ENCODE assay signal across 37 mouse cellular contexts in genomic region chr13:24822663-24823343, GRCm38 (mm10). TPM values are rescaled to one million over a fixed set of nuclear protein-coding genes. Genes with fewer than 3 reads are reported as not detected.
DNase-seq lines count a peak whose midpoint lies in the region; ATAC-seq and TF ChIP-seq lines count a peak whose summit lies in the region.
"Had no signal": no experiment of that assay in that cellular context is flagged by ENCODE, and none has a peak within 500 bp of the region (broad histone marks: within the 10 kb centered on the region; RNA-seq: fewer than 3 reads in every experiment).

No protein-coding gene starts in this region.

- ATAC-seq in forebrain, embryonic 12.5 days (ENCODE audit: low FRiP score): no peak
- ATAC-seq in erythroblast, adult 5-6 weeks (replicated peaks; ENCODE audit: low FRiP score, poor library complexity, severe bottlenecking): no peak
- ATAC-seq: forebrain, embryonic 14.5 days; hindbrain, postnatal 0 days; intestine, embryonic 15.5 days; Patski had no signal

- 76% methylated on average over 16 of the region's 16 CpGs for WGBS in lung, adult 2 months
- WGBS in forebrain, embryonic 12.5 days: 93% methylated on average over 16 of the region's 16 CpGs

- DNase-seq in adrenal gland, postnatal 14 days: peak; percentile 19
- no peak for DNase-seq in adrenal gland, postnatal 4 days (ENCODE audit: low spot score in 2 of 2)
- DNase-seq in testis, postnatal 10 days (ENCODE audit: low spot score): no peak
- peak; percentile 50 to 66 for DNase-seq in layer of hippocampus, adult 8-10 months (ENCODE audit: low spot score in 2 of 2)
- no peak for DNase-seq in lung, adult 2 months
- DNase-seq: adrenal gland, postnatal 25 days; cerebellum, adult 9-10 months; embryo, embryonic 11 days; gastrocnemius, adult 2 months; gastrocnemius, postnatal 36 days; kidney, adult 2 months; kidney, postnatal 4 days; liver; lung, embryonic 14.5 days; lung, postnatal 36 days; right cerebral cortex, adult 18-20 months; spleen, adult 18-20 months; thymus, postnatal 4 days had no signal

- no peaks in the 10 kb centered on the region for H3K36me3 ChIP-seq in testis, adult 2 months (ENCODE audit: control insufficient read depth, insufficient read depth, low read length)
- 0 out of 2 replicates have a peak, but pooled peaks cover 8% of the 10 kb centered on the region for H3K36me3 ChIP-seq in forebrain, embryonic 12.5 days (replicated peaks)
- H3K36me3 ChIP-seq: intestine, embryonic 15.5 days; neural tube, embryonic 12.5 days had no signal

- H3K27me3 ChIP-seq in testis, adult 2 months (ENCODE audit: control insufficient read depth, insufficient read depth, low read length): no peaks in the 10 kb centered on the region
- H3K27me3 ChIP-seq in forebrain, embryonic 12.5 days: no peaks in the 10 kb centered on the region
- H3K27me3 ChIP-seq: embryonic facial prominence, embryonic 12.5 days; heart, embryonic 15.5 days; intestine, embryonic 15.5 days; neural tube, embryonic 12.5 days; Patski had no signal

- no peaks in the 10 kb centered on the region for H3K9me3 ChIP-seq in forebrain, embryonic 12.5 days
- H3K9me3 ChIP-seq: embryonic facial prominence, embryonic 12.5 days; G1E; heart, embryonic 15.5 days; intestine, embryonic 15.5 days; neural tube, embryonic 12.5 days had no signal

- no peak for TF ChIP-seq POLR2A in testis, adult 2 months (IDR thresholded peaks at IDR 0.05; ENCODE audit: control insufficient read depth, low read depth, low read length)
- no peak for TF ChIP-seq POLR2A in lung, adult 2 months (IDR thresholded peaks at IDR 0.05; ENCODE audit: borderline replicate concordance, extremely low read depth, low read depth, low read length)

- no peak overlapping the region for H3K4me2 ChIP-seq in forebrain, embryonic 12.5 days
- H3K4me2 ChIP-seq: embryonic facial prominence, embryonic 12.5 days; heart, embryonic 15.5 days; intestine, embryonic 15.5 days; lung, embryonic 14.5 days; midbrain, embryonic 11.5 days; neural tube, embryonic 12.5 days had no signal

- H3K27ac ChIP-seq in testis, adult 2 months (ENCODE audit: control insufficient read depth, insufficient read depth, low read depth, low read length): 0 out of 2 replicates have a peak overlapping the region, but pooled peaks have one; percentile 36
- no peak overlapping the region for H3K27ac ChIP-seq in forebrain, embryonic 12.5 days
- H3K27ac ChIP-seq: embryonic facial prominence, embryonic 12.5 days; gastrocnemius, adult 2 months; heart, embryonic 15.5 days; hindbrain, postnatal 0 days; intestine, embryonic 15.5 days; kidney, postnatal 0 days; liver, embryonic 14.5 days; neural tube, embryonic 12.5 days had no signal

- H3K4me3 ChIP-seq in testis, adult 2 months (ENCODE audit: control insufficient read depth, low read depth, low read length): no peak overlapping the region
- no peak overlapping the region for H3K4me3 ChIP-seq in lung, adult 2 months (replicated peaks; ENCODE audit: extremely low read depth, low read depth, low read length)
- no peak overlapping the region for H3K4me3 ChIP-seq in forebrain, embryonic 12.5 days (replicated peaks)
- H3K4me3 ChIP-seq: embryonic facial prominence, embryonic 12.5 days; erythroblast, embryonic 14.5 days; gastrocnemius, adult 2 months; heart, embryonic 15.5 days; intestine, embryonic 15.5 days; myocyte; neural tube, embryonic 12.5 days had no signal

- no peaks in the 10 kb centered on the region for H3K4me1 ChIP-seq in testis, adult 2 months (ENCODE audit: control insufficient read depth, insufficient read depth, low read length)
- H3K4me1 ChIP-seq in lung, adult 2 months (ENCODE audit: control insufficient read depth, insufficient read depth, low read length): peaks cover 4% of the 10 kb centered on the region; the same call in 1 of the 2 replicates
- no peaks in the 10 kb centered on the region for H3K4me1 ChIP-seq in forebrain, embryonic 12.5 days
- H3K4me1 ChIP-seq: embryonic facial prominence, embryonic 12.5 days; intestine, embryonic 15.5 days; neural tube, embryonic 12.5 days had no signal

- H3K9ac ChIP-seq in forebrain, embryonic 12.5 days: no peak overlapping the region
- H3K9ac ChIP-seq: embryonic facial prominence, embryonic 12.5 days; heart, embryonic 15.5 days; intestine, embryonic 15.5 days; liver, embryonic 14.5 days; lung, embryonic 14.5 days; neural tube, embryonic 12.5 days had no signal

- no peak for TF ChIP-seq CTCF in testis, adult 2 months (IDR thresholded peaks at IDR 0.05; ENCODE audit: control insufficient read depth, insufficient read depth, insufficient replicate concordance, low read depth, low read length)
- no peak for TF ChIP-seq CTCF in lung, adult 2 months (IDR thresholded peaks at IDR 0.05; ENCODE audit: insufficient read depth, low read length)

RNA-seq across cellular contexts. Expression of gene Acot13, which starts 8.5 kb away (rescaled TPM):
- 135 and 157 TPM in 2 replicates for total RNA-seq in adrenal gland, postnatal 14 days (2021)
- total RNA-seq in adrenal gland, postnatal 4 days (2021): 10 to 100 TPM; 49.6 to 58.0 TPM
- polyA plus RNA-seq in testis, adult 2 months (2012; rRNA removed): 8.4 and 10.2 TPM in 2 replicates
- 100 to 1,000 TPM in 2 of 4 experiments, 10 to 100 TPM in 2; 95.6 to 108 (median 98.4) TPM for total RNA-seq in layer of hippocampus, adult 8-10 months (2022)
- polyA plus RNA-seq in lung, adult 2 months (2012; rRNA removed): 32.3 and 32.6 TPM in 2 replicates
- 57.4 and 57.8 TPM in 2 replicates for polyA plus RNA-seq in forebrain, embryonic 12.5 days (2016; fragmentation: Nextera tagmentation; extraction: Ambion mirVana)
- total RNA-seq in erythroblast, adult 5-6 weeks (2015; ENCODE audit: low replicate concordance): 27.8 and 32.5 TPM in 2 replicates
- total RNA-seq in erythroblast, adult 5-6 weeks (2017; ENCODE audit: low replicate concordance): 12.4 and 17.3 TPM in 2 replicates

RNA-seq across cellular contexts. Expression of gene Tdp2, which starts 8.7 kb away (rescaled TPM):
- 24.3 and 26.0 TPM in 2 replicates for total RNA-seq in adrenal gland, postnatal 14 days (2021)
- total RNA-seq in adrenal gland, postnatal 4 days (2021): 10 to 100 TPM; 39.4 to 40.7 TPM
- polyA plus RNA-seq in testis, adult 2 months (2012; rRNA removed): 16.3 and 21.0 TPM in 2 replicates
- 10 to 100 TPM; 24.3 to 29.5 (median 25.4) TPM for total RNA-seq in layer of hippocampus, adult 8-10 months (2022)
- polyA plus RNA-seq in lung, adult 2 months (2012; rRNA removed): 8.9 and 12.7 TPM in 2 replicates
- 70.3 and 75.0 TPM in 2 replicates for polyA plus RNA-seq in forebrain, embryonic 12.5 days (2016; fragmentation: Nextera tagmentation; extraction: Ambion mirVana)
- 16.3 and 25.7 TPM in 2 replicates for total RNA-seq in erythroblast, adult 5-6 weeks (2015; ENCODE audit: low replicate concordance)
- 16.3 and 17.6 TPM in 2 replicates for total RNA-seq in erythroblast, adult 5-6 weeks (2017; ENCODE audit: low replicate concordance)

RNA-seq across cellular contexts. Expression of gene BC005537, which starts 21.3 kb away (rescaled TPM):
- 168 and 171 TPM in 2 replicates for total RNA-seq in adrenal gland, postnatal 14 days (2021)
- 100 to 1,000 TPM; 169 to 181 TPM for total RNA-seq in adrenal gland, postnatal 4 days (2021)
- polyA plus RNA-seq in testis, adult 2 months (2012; rRNA removed): 51.9 and 60.0 TPM in 2 replicates
- total RNA-seq in layer of hippocampus, adult 8-10 months (2022): 100 to 1,000 TPM; 137 to 156 (median 148) TPM
- 27.0 and 34.5 TPM in 2 replicates for polyA plus RNA-seq in lung, adult 2 months (2012; rRNA removed)
- polyA plus RNA-seq in forebrain, embryonic 12.5 days (2016; fragmentation: Nextera tagmentation; extraction: Ambion mirVana): 20.9 and 22.3 TPM in 2 replicates
- total RNA-seq in erythroblast, adult 5-6 weeks (2015; ENCODE audit: low replicate concordance): 110 and 132 TPM in 2 replicates
- 106 and 118 TPM in 2 replicates for total RNA-seq in erythroblast, adult 5-6 weeks (2017; ENCODE audit: low replicate concordance)

RNA-seq across cellular contexts. Expression of gene D130043K22Rik, which starts 22.1 kb away (rescaled TPM):
- total RNA-seq in adrenal gland, postnatal 14 days (2021): 0.83 and 1.3 TPM in 2 replicates
- 1 to 10 TPM; 1.0 to 1.6 TPM for total RNA-seq in adrenal gland, postnatal 4 days (2021)
- polyA plus RNA-seq in testis, adult 2 months (2012; rRNA removed): 1.5 and 1.6 TPM in 2 replicates
- 10 to 100 TPM; 21.6 to 29.6 (median 26.5) TPM for total RNA-seq in layer of hippocampus, adult 8-10 months (2022)
- polyA plus RNA-seq in lung, adult 2 months (2012; rRNA removed): 0.71 and 0.86 TPM in 2 replicates
- polyA plus RNA-seq in forebrain, embryonic 12.5 days (2016; fragmentation: Nextera tagmentation; extraction: Ambion mirVana): 1.1 and 1.6 TPM in 2 replicates
- total RNA-seq in erythroblast, adult 5-6 weeks (2015; ENCODE audit: low replicate concordance): 0.21 TPM in 1 of 2 replicates, not detected in the other
- 0.14 and 0.34 TPM in 2 replicates for total RNA-seq in erythroblast, adult 5-6 weeks (2017; ENCODE audit: low replicate concordance)
- total RNA-seq: gastrocnemius, adult 2 months; gastrocnemius, postnatal 36 days; heart, adult 8-10 months; heart, postnatal 25 days; megakaryocyte, adult 5-6 weeks had no signal
- polyA plus RNA-seq: erythroblast, embryonic 14.5 days; G1E; myocyte had no signal

Comparison
In these comparisons a context has a peak if more than half of its experiments do, and no peak if none do; other contexts are left out.
1. DNase-seq: peak in adrenal gland, postnatal 14 days (single experiment) and layer of hippocampus, adult 8-10 months (2 of 2); none in adrenal gland, postnatal 4 days (0 of 2), testis, postnatal 10 days (single experiment) and lung, adult 2 months (single experiment).